Mouse (Mus musculus): ENCODE results near the gene Gm3468. TPM values are rescaled to one million over a fixed set of nuclear protein-coding genes. Genes with fewer than 3 reads are reported as not detected.
"Not testable (repeated sequence)": the region's sequence is repeated elsewhere in the genome, so short reads cannot be mapped to it uniquely, and the experiment has no call there.

The Gm3468 gene
- 1.0 and 1.5 TPM in 2 replicates for polyA plus RNA-seq (2015; fragmentation: Nextera tagmentation; extraction: Ambion mirVana)

DNA sequence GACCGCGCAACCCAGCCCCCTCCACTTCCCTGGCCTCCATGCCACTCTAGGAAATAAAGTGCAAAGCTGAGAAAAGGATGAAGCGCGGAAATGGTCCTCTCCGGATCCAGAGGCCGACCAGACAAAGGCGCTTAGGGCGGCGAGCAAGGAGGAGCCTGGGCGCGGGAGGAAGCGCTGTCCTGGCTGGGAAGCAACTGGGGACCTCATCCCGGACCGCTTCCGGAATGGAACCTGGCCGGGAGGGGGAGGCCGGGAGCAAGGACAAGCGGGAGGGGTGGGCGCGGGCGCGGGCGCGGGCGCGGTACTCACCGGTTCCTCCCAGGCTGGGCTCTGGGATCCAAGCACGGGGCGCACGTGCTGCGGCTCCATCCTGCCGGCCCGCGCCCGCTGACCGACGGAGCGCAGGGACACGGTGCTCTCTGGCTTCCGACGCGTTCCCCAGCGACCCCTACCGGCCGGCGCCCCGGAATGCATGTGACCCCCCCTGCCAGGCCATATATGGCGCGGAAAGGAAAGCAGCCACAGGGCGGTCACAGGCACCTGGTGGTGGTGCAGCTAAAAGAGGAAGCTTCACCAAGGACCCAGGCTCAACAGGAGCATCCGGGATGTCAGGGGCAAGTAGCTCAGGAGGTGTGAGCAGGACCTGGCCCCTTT is at the start of gene Gm3468:
TSS of gene Gm3468 (minus strand) at position 394 of the 654 bp plus-strand sequence.
- peak within 1 kb of the TSS; percentile 39 for H3K4me3 ChIP-seq (ENCODE audit: low read length)
- not testable (repeated sequence) for H3K36me3 ChIP-seq (ENCODE audit: insufficient read depth, low read length); H3K27ac ChIP-seq (ENCODE audit: low read length); H3K9me3 ChIP-seq (ENCODE audit: low read length); H3K27me3 ChIP-seq (ENCODE audit: insufficient read depth, low read length); H3K4me1 ChIP-seq (ENCODE audit: insufficient read depth, low read length); H3K9ac ChIP-seq (replicated peaks; ENCODE audit: low read length)
- ATAC-seq (ENCODE audit: low FRiP score, low TSS enrichment) = peak; percentile 94
- WGBS = 1% methylated on average over 32 of the region's 51 CpGs
- H3K4me2 ChIP-seq (replicated peaks; ENCODE audit: low read depth, low read length) = peak within 1 kb of the TSS; percentile 45

DNA sequence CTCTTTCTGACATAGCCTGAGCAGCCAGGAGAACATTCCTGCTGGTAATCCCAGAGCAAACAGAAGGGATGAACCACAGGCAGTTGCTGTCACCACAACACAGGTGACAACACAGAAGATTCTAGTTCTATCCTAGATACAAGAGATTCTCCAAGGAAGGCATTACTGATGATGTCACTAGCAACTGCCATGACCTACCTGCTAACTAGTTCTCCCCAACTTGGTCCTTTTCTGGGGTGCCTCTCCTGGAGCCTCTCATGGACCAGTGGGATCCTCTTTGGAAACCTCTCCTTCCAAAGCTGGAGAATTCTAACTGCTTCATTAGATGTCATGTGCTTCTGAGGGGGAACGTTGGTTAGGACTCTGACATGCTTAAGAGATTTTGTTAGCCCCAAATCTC is 17.2 kb upstream of the Gm3468 start, which contains the start of gene Gm3476:
TSS of gene Gm3476 (minus strand) at position 101 of the 400 bp plus-strand sequence.
- not testable (repeated sequence) for H3K9me3 ChIP-seq (ENCODE audit: low read length); H3K27ac ChIP-seq (ENCODE audit: low read length); ATAC-seq (ENCODE audit: low FRiP score, low TSS enrichment); H3K4me1 ChIP-seq (ENCODE audit: insufficient read depth, low read length); H3K4me2 ChIP-seq (replicated peaks; ENCODE audit: low read depth, low read length); H3K9ac ChIP-seq (replicated peaks; ENCODE audit: low read length); H3K4me3 ChIP-seq (ENCODE audit: low read length); H3K27me3 ChIP-seq (ENCODE audit: insufficient read depth, low read length); H3K36me3 ChIP-seq (ENCODE audit: insufficient read depth, low read length)
- WGBS = no CpG with 5 or more reads among the region's 1 CpGs

DNA sequence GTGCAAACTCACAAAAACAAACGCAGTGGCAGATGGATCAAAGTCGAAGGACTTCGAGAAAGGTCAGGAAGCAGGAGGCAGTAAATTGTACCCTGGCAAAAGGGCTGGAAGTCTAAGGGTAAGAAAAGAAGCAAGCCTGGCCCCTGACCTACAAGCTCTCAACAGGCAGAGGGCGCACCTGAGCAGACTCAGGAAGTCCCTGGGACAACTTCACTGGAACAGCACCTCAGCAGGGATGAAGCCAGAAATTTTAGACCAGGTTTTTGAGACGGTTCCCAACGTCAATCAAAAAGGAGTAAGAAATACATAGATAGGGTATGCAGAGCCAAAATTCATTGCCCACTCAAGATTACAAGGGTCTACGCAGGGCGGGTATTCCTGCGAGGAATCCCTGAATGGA is 965 bp downstream of the Gm3468 start:
- not testable (repeated sequence) for H3K36me3 ChIP-seq (ENCODE audit: insufficient read depth, low read length); H3K4me1 ChIP-seq (ENCODE audit: insufficient read depth, low read length); H3K27ac ChIP-seq (ENCODE audit: low read length); H3K27me3 ChIP-seq (ENCODE audit: insufficient read depth, low read length); H3K9ac ChIP-seq (replicated peaks; ENCODE audit: low read length); H3K4me3 ChIP-seq (ENCODE audit: low read length); ATAC-seq (ENCODE audit: low FRiP score, low TSS enrichment); H3K9me3 ChIP-seq (ENCODE audit: low read length)
- 5% methylated on average over 8 of the region's 9 CpGs for WGBS
- H3K4me2 ChIP-seq (replicated peaks; ENCODE audit: low read depth, low read length) = peak overlapping the region; percentile 45

DNA sequence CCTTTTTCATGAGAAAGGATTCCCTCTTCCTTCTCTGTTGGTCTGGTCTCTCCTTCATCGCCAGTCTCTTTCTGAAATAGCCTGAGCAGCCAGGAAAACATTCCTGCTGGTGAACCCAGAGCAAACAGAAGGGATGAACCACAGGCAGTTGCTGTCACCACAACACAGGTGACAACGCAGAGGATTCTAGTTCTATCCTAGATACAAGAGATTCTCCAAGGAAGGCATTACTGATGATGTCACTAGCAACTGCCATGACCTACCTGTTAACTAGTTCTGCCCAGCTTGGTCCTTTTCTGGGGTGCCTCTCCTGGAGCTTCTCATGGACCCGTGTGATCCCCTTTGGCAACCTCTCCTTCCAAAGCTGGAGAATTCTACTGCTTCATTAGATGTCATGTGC is 14.6 kb downstream of the Gm3468 start, which contains the start of gene Gm8206:
TSS of gene Gm8206 (minus strand) at position 101 of the 400 bp plus-strand sequence.
- 89% methylated on average over 2 of the region's 3 CpGs for WGBS
- not testable (repeated sequence) for ATAC-seq (ENCODE audit: low FRiP score, low TSS enrichment); H3K9ac ChIP-seq (replicated peaks; ENCODE audit: low read length); H3K36me3 ChIP-seq (ENCODE audit: insufficient read depth, low read length); H3K4me2 ChIP-seq (replicated peaks; ENCODE audit: low read depth, low read length); H3K4me3 ChIP-seq (ENCODE audit: low read length); H3K9me3 ChIP-seq (ENCODE audit: low read length); H3K27me3 ChIP-seq (ENCODE audit: insufficient read depth, low read length); H3K4me1 ChIP-seq (ENCODE audit: insufficient read depth, low read length); H3K27ac ChIP-seq (ENCODE audit: low read length)

DNA sequence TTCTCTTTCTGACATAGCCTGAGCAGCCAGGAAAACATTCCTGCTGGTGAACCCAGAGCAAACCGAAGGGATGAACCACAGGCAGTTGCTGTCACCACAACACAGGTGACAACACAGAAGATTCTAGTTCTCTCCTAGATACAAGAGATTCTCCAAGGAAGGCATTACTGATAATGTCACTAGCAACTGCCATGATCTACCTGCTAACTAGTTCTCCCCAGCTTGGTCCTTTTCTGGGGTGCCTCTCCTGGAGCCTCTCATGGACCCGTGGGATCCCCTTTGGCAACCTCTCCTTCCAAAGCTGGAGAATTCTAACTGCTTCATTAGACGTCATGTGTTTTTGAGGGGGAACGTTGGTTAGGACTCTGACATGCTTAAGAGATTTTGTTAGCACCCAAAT is 50.3 kb downstream of the Gm3468 start, which contains the start of gene Gm6337:
TSS of gene Gm6337 (minus strand) at position 101 of the 400 bp plus-strand sequence.
- not testable (repeated sequence) for H3K9ac ChIP-seq (replicated peaks; ENCODE audit: low read length); H3K27me3 ChIP-seq (ENCODE audit: insufficient read depth, low read length); H3K4me2 ChIP-seq (replicated peaks; ENCODE audit: low read depth, low read length); H3K4me3 ChIP-seq (ENCODE audit: low read length); H3K9me3 ChIP-seq (ENCODE audit: low read length); H3K27ac ChIP-seq (ENCODE audit: low read length); H3K4me1 ChIP-seq (ENCODE audit: insufficient read depth, low read length); ATAC-seq (ENCODE audit: low FRiP score, low TSS enrichment); H3K36me3 ChIP-seq (ENCODE audit: insufficient read depth, low read length)
- WGBS = 93% methylated on average over 2 of the region's 4 CpGs

Other genes with a start within 250 kb of the Gm3468 start
- 0.09 and 0.14 TPM in 2 replicates for gene Gm8237, start 228.3 kb downstream of the Gm3468 start, polyA plus RNA-seq (2015; fragmentation: Nextera tagmentation; extraction: Ambion mirVana)
- gene Gm3248, start 146.9 kb downstream of the Gm3468 start, polyA plus RNA-seq (2015; fragmentation: Nextera tagmentation; extraction: Ambion mirVana) = 0.27 and 0.41 TPM in 2 replicates
- not detected in 2 replicates for gene Gm3453, start 129.5 kb downstream of the Gm3468 start, polyA plus RNA-seq (2015; fragmentation: Nextera tagmentation; extraction: Ambion mirVana)
- not detected in 2 replicates for gene Gm6337, start 50.4 kb downstream of the Gm3468 start, polyA plus RNA-seq (2015; fragmentation: Nextera tagmentation; extraction: Ambion mirVana)
- gene Gm8206, start 14.7 kb downstream of the Gm3468 start, polyA plus RNA-seq (2015; fragmentation: Nextera tagmentation; extraction: Ambion mirVana) = 0.46 and 0.55 TPM in 2 replicates
- gene Gm3476, start 17.1 kb upstream of the Gm3468 start, polyA plus RNA-seq (2015; fragmentation: Nextera tagmentation; extraction: Ambion mirVana) = not detected in 2 replicates
- not detected in 2 replicates for gene Gm21560, start 110.6 kb upstream of the Gm3468 start, polyA plus RNA-seq (2015; fragmentation: Nextera tagmentation; extraction: Ambion mirVana)
- 0.94 and 1.5 TPM in 2 replicates for gene Gm3411, start 178.6 kb upstream of the Gm3468 start, polyA plus RNA-seq (2015; fragmentation: Nextera tagmentation; extraction: Ambion mirVana)
- gene Gm21103, start 196.2 kb upstream of the Gm3468 start, polyA plus RNA-seq (2015; fragmentation: Nextera tagmentation; extraction: Ambion mirVana) = not detected in 2 replicates
- not detected in 2 replicates for gene Gm3618, start 235.0 kb upstream of the Gm3468 start, polyA plus RNA-seq (2015; fragmentation: Nextera tagmentation; extraction: Ambion mirVana)